Mouse (Mus musculus): ENCODE measurements around the gene Adcy9.
"Not testable (repeated sequence)": the region's sequence is repeated elsewhere in the genome, so short reads cannot be mapped to it uniquely, and the experiment has no call there.

The Adcy9 gene

GRCm38 (mm10) chr16:4267857-4268666 lies 152.2 kb downstream of the Adcy9 start:
- DNase-seq = peak; percentile 89 to 93

GRCm38 (mm10) chr16:4267453-4267852 lies 152.8 kb downstream of the Adcy9 start:
- no peak for DNase-seq

- DNase-seq = no peak
These were observed 154.9 kb downstream of the Adcy9 start for GRCm38 (mm10) chr16:4265351-4265750.

- no peak for DNase-seq
These were observed 156.8 kb downstream of the Adcy9 start for GRCm38 (mm10) chr16:4263486-4263885.

GRCm38 (mm10) chr16:4257546-4257945 lies 162.8 kb downstream of the Adcy9 start:
- peak; percentile 27 to 62 for DNase-seq

GRCm38 (mm10) chr16:4248791-4249190 lies 171.5 kb downstream of the Adcy9 start:
- no peak for DNase-seq

GRCm38 (mm10) chr16:4245241-4245640 lies 175.1 kb downstream of the Adcy9 start:
- DNase-seq = not testable (repeated sequence)

Data from cerebellum, postnatal 25 days (tissue).